ENCODE assay signal across 24 mouse cellular contexts in the genomic region with DNA sequence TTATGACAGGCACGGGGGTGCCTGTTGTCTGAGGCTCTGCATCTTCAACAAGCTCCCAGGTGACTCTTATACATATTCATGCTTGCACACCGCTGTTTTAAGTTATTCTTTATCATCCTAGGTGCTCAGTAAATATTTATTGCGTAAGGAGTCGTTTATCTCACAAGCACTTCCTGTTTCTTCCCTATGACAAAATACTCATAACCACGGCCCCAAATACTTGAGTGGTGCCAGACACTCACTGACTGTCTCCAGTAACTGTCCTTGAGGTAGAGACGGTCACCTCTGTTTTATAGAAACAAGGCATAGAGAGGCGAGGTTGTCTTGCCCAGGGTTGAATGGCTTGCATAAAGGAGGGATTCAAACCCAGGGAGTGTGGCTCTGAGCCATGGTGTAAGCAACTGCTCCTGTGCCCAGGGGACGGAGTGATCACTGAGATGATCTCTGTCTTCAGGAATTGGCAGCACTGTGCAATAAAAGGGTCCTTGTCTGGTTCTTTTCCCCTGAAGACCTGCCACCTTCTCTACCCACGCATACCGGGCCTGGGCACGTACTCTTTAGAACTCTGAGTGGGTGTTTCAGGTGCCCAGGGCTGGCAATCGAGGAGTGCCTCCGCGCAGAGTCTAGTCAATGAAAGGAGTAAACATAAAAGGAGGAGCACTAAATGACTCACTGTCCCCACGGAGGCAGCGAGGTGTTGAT. TPM values are rescaled to one million over a fixed set of nuclear protein-coding genes. Genes with fewer than 3 reads are reported as not detected.
DNase-seq lines count a peak whose midpoint lies in the region; ATAC-seq and TF ChIP-seq lines count a peak whose summit lies in the region.
"Had no signal": no experiment of that assay in that cellular context is flagged by ENCODE, and none has a peak within 500 bp of the region (broad histone marks: within the 10 kb centered on the region; RNA-seq: fewer than 3 reads in every experiment).

No protein-coding gene starts in this region.

- no peaks in the 10 kb centered on the region for H3K9me3 ChIP-seq in forebrain, embryonic 13.5 days (replicated peaks)
- H3K9me3 ChIP-seq in forebrain, postnatal 0 days (ENCODE audit: low read length): no peaks in the 10 kb centered on the region
- H3K9me3 ChIP-seq in midbrain, embryonic 16.5 days (replicated peaks; ENCODE audit: control insufficient read depth, low read length, poor library complexity, severe bottlenecking): no peaks in the 10 kb centered on the region
- H3K9me3 ChIP-seq in midbrain, postnatal 0 days (ENCODE audit: low read length): no peaks in the 10 kb centered on the region
- H3K9me3 ChIP-seq: embryonic facial prominence, embryonic 13.5 days; forebrain, embryonic 10.5 days; forebrain, embryonic 15.5 days; heart, embryonic 10.5 days; hindbrain, embryonic 12.5 days had no signal

- no peak for ATAC-seq in forebrain, embryonic 13.5 days
- ATAC-seq in forebrain, postnatal 0 days: no peak
- ATAC-seq in midbrain, embryonic 16.5 days: no peak
- no peak for ATAC-seq in midbrain, postnatal 0 days (ENCODE audit: low FRiP score)
- peak; percentile 71 for ATAC-seq in megakaryocyte, adult 5-6 weeks (ENCODE audit: poor library complexity, severe bottlenecking)
- ATAC-seq: forebrain, embryonic 15.5 days; intestine, embryonic 16.5 days had no signal

- no peak for DNase-seq in forebrain, postnatal 0 days
- DNase-seq in midbrain, postnatal 0 days (ENCODE audit: low spot score): no peak
- no peak for DNase-seq in kidney, postnatal 4 days
- DNase-seq in lung, postnatal 36 days: no peak
- DNase-seq: adrenal gland, postnatal 10 days; cerebellum, adult 11 months; cerebellum, adult 8-10 months; cerebellum, postnatal 25 days; gastrocnemius, postnatal 14 days; heart, adult 18-20 months; heart, postnatal 10 days; heart, postnatal 4 days had no signal

- H3K4me1 ChIP-seq in forebrain, embryonic 13.5 days: peaks cover 49% of the 10 kb centered on the region
- peaks cover 26% of the 10 kb centered on the region for H3K4me1 ChIP-seq in forebrain, postnatal 0 days (ENCODE audit: insufficient read depth)
- H3K4me1 ChIP-seq in midbrain, embryonic 16.5 days (ENCODE audit: control insufficient read depth, insufficient read depth, low read length): peaks cover 30% of the 10 kb centered on the region
- peaks cover 7% of the 10 kb centered on the region; the same call in 1 of the 2 replicates for H3K4me1 ChIP-seq in midbrain, postnatal 0 days (ENCODE audit: insufficient read depth, low read length)
- H3K4me1 ChIP-seq: heart, embryonic 10.5 days had no signal

- peak overlapping the region; percentile 48; the same call in 1 of the 2 replicates for H3K27ac ChIP-seq in forebrain, embryonic 13.5 days
- H3K27ac ChIP-seq in forebrain, postnatal 0 days (ENCODE audit: low read depth, low read length): no peak overlapping the region
- peak overlapping the region; percentile 29; the same call in 1 of the 2 replicates for H3K27ac ChIP-seq in midbrain, embryonic 16.5 days (ENCODE audit: low read length)
- H3K27ac ChIP-seq in midbrain, postnatal 0 days (ENCODE audit: low read depth, low read length): no peak overlapping the region
- H3K27ac ChIP-seq: embryonic facial prominence, embryonic 13.5 days; forebrain, embryonic 15.5 days; heart, embryonic 10.5 days; hindbrain, embryonic 12.5 days had no signal

- H3K4me2 ChIP-seq in forebrain, embryonic 13.5 days: no peak overlapping the region
- H3K4me2 ChIP-seq in forebrain, postnatal 0 days (ENCODE audit: low read depth): no peak overlapping the region
- H3K4me2 ChIP-seq in midbrain, embryonic 16.5 days (ENCODE audit: low read length): no peak overlapping the region
- H3K4me2 ChIP-seq in midbrain, postnatal 0 days (ENCODE audit: low read depth, low read length, poor library complexity, severe bottlenecking): no peak overlapping the region
- H3K4me2 ChIP-seq: embryonic facial prominence, embryonic 13.5 days; forebrain, embryonic 15.5 days; hindbrain, embryonic 12.5 days had no signal

- no peak overlapping the region for H3K9ac ChIP-seq in forebrain, embryonic 13.5 days
- no peak overlapping the region for H3K9ac ChIP-seq in forebrain, postnatal 0 days
- H3K9ac ChIP-seq in midbrain, embryonic 16.5 days (ENCODE audit: low read depth, low read length): no peak overlapping the region
- H3K9ac ChIP-seq in midbrain, postnatal 0 days (replicated peaks; ENCODE audit: low read length, poor library complexity, severe bottlenecking): no peak overlapping the region
- H3K9ac ChIP-seq: embryonic facial prominence, embryonic 13.5 days; forebrain, embryonic 15.5 days; hindbrain, embryonic 12.5 days had no signal

- TF ChIP-seq CTCF in forebrain, postnatal 0 days (IDR thresholded peaks at IDR 0.05; ENCODE audit: low read depth): no peak
- no peak for TF ChIP-seq CTCF in midbrain, postnatal 0 days (IDR thresholded peaks at IDR 0.05)

- no peaks in the 10 kb centered on the region for H3K36me3 ChIP-seq in forebrain, embryonic 13.5 days (ENCODE audit: poor library complexity, severe bottlenecking)
- H3K36me3 ChIP-seq in forebrain, postnatal 0 days (ENCODE audit: insufficient read depth): peaks cover 4% of the 10 kb centered on the region; the same call in 1 of the 2 replicates
- no peaks in the 10 kb centered on the region for H3K36me3 ChIP-seq in midbrain, embryonic 16.5 days (ENCODE audit: control insufficient read depth, insufficient read depth, low read length)
- H3K36me3 ChIP-seq in midbrain, postnatal 0 days (ENCODE audit: insufficient read depth, low read length): no peaks in the 10 kb centered on the region; the same call in 1 of the 2 replicates
- H3K36me3 ChIP-seq: embryonic facial prominence, embryonic 13.5 days; forebrain, embryonic 10.5 days; forebrain, embryonic 15.5 days; heart, embryonic 10.5 days; hindbrain, embryonic 12.5 days had no signal

- no peaks in the 10 kb centered on the region for H3K27me3 ChIP-seq in forebrain, embryonic 13.5 days
- no peaks in the 10 kb centered on the region for H3K27me3 ChIP-seq in forebrain, postnatal 0 days (ENCODE audit: insufficient read depth, low read length)
- H3K27me3 ChIP-seq in midbrain, embryonic 16.5 days (ENCODE audit: control insufficient read depth, insufficient read depth, low read depth, low read length): no peaks in the 10 kb centered on the region
- H3K27me3 ChIP-seq in midbrain, postnatal 0 days (ENCODE audit: insufficient read depth, low read length): no peaks in the 10 kb centered on the region
- H3K27me3 ChIP-seq: forebrain, embryonic 15.5 days had no signal

- H3K4me3 ChIP-seq in forebrain, embryonic 13.5 days: no peak overlapping the region
- H3K4me3 ChIP-seq in forebrain, postnatal 0 days (ENCODE audit: low read depth, low read length): no peak overlapping the region
- H3K4me3 ChIP-seq in midbrain, embryonic 16.5 days (ENCODE audit: low read depth, low read length): no peak overlapping the region
- no peak overlapping the region for H3K4me3 ChIP-seq in midbrain, postnatal 0 days (ENCODE audit: low read depth, low read length)
- H3K4me3 ChIP-seq: embryonic facial prominence, embryonic 13.5 days; forebrain, embryonic 10.5 days; forebrain, embryonic 15.5 days; heart, embryonic 10.5 days; hindbrain, embryonic 12.5 days had no signal

- WGBS in forebrain, embryonic 13.5 days: 82% methylated on average over 16 of the region's 16 CpGs
- WGBS in forebrain, postnatal 0 days: 72% methylated on average over 16 of the region's 16 CpGs
- 75% methylated on average over 16 of the region's 16 CpGs for WGBS in midbrain, embryonic 16.5 days
- 70% methylated on average over 16 of the region's 16 CpGs for WGBS in midbrain, postnatal 0 days

RNA-seq across cellular contexts. Expression of gene Dscaml1, which starts 13.8 kb away (rescaled TPM):
- 9.6 and 13.6 TPM in 2 replicates for polyA plus RNA-seq in forebrain, embryonic 13.5 days (2015; fragmentation: Nextera tagmentation; extraction: Ambion mirVana)
- 28.9 and 42.6 TPM in 2 replicates for total RNA-seq in forebrain, postnatal 0 days (2014; rRNA removed)
- polyA plus RNA-seq in forebrain, postnatal 0 days (2015; fragmentation: Nextera tagmentation; extraction: Ambion mirVana): 13.4 and 19.6 TPM in 2 replicates
- polyA plus RNA-seq in midbrain, embryonic 16.5 days (2015; fragmentation: Nextera tagmentation; extraction: Ambion mirVana): 17.9 and 20.6 TPM in 2 replicates
- total RNA-seq in midbrain, postnatal 0 days (2014; rRNA removed): 39.1 and 42.1 TPM in 2 replicates
- polyA plus RNA-seq in midbrain, postnatal 0 days (2015; fragmentation: Nextera tagmentation; extraction: Ambion mirVana): 14.4 and 14.6 TPM in 2 replicates
- total RNA-seq in megakaryocyte, adult 5-6 weeks (2015): not detected in 2 replicates
- not detected in 2 replicates for total RNA-seq in megakaryocyte, adult 5-6 weeks (2017)
- total RNA-seq: gastrocnemius, adult 18-20 months; heart, postnatal 10 days; heart, postnatal 4 days; MEL had no signal
- polyA plus RNA-seq: C2C12 had no signal

RNA-seq across cellular contexts. Expression of gene Fxyd2, which starts 40.8 kb away (rescaled TPM):
- 3.0 and 5.6 TPM in 2 replicates for polyA plus RNA-seq in forebrain, embryonic 13.5 days (2015; fragmentation: Nextera tagmentation; extraction: Ambion mirVana)
- total RNA-seq in forebrain, postnatal 0 days (2014; rRNA removed): 22.6 and 22.7 TPM in 2 replicates
- polyA plus RNA-seq in forebrain, postnatal 0 days (2015; fragmentation: Nextera tagmentation; extraction: Ambion mirVana): 15.9 and 16.6 TPM in 2 replicates
- polyA plus RNA-seq in midbrain, embryonic 16.5 days (2015; fragmentation: Nextera tagmentation; extraction: Ambion mirVana): 10.8 and 14.3 TPM in 2 replicates
- 36.9 and 40.8 TPM in 2 replicates for total RNA-seq in midbrain, postnatal 0 days (2014; rRNA removed)
- 21.0 and 27.4 TPM in 2 replicates for polyA plus RNA-seq in midbrain, postnatal 0 days (2015; fragmentation: Nextera tagmentation; extraction: Ambion mirVana)
- not detected in 2 replicates for total RNA-seq in megakaryocyte, adult 5-6 weeks (2015)
- total RNA-seq in megakaryocyte, adult 5-6 weeks (2017): not detected in 2 replicates
- total RNA-seq: MEL had no signal
- polyA plus RNA-seq: C2C12 had no signal

Comparison
In these comparisons a context has a peak if more than half of its experiments do, and no peak if none do; other contexts are left out.
1. H3K27ac ChIP-seq: peak in forebrain, embryonic 13.5 days (single experiment) and midbrain, embryonic 16.5 days (single experiment); none in forebrain, postnatal 0 days (single experiment) and midbrain, postnatal 0 days (single experiment).